Mouse (Mus musculus) inflammation-experienced regulatory T-cells, adult 6 months (primary cell): ENCODE results near the gene Pdzd2. TPM values are rescaled to one million over a fixed set of nuclear protein-coding genes. Genes with fewer than 3 reads are reported as not detected.

Experiments
- ATAC-seq: one replicate; pipeline ENCODE4 v1.8.0; 2017
- polyA plus RNA-seq, 3 experiments: library from polyadenylated mRNA; unstranded; fragments of 100-300 nt; shearing (Covaris generic); gene quantifications; one replicate each; pipeline ENCODE4 v1.2.1; 2017

The Pdzd2 gene
- polyA plus RNA-seq, 3 experiments from 2014 or later: 0.34 to 0.46 (median 0.40) TPM

GRCm38 (mm10) chr15:12619273-12619672 is 120.5 kb downstream of the Pdzd2 start:
- ATAC-seq: no peak

- ATAC-seq: no peak
Measured at GRCm38 (mm10) chr15:12617651-12618050, 122.1 kb downstream of the Pdzd2 start.

GRCm38 (mm10) chr15:12617220-12617619 is 122.5 kb downstream of the Pdzd2 start:
- peak; percentile 75 for ATAC-seq

GRCm38 (mm10) chr15:12614944-12615878 is 124.5 kb downstream of the Pdzd2 start:
- no peak for ATAC-seq

- ATAC-seq: no peak
Measured at GRCm38 (mm10) chr15:12614011-12614410, 125.7 kb downstream of the Pdzd2 start.

GRCm38 (mm10) chr15:12612944-12613675 is 126.6 kb downstream of the Pdzd2 start:
- ATAC-seq: no peak

GRCm38 (mm10) chr15:12608090-12608489 is 131.6 kb downstream of the Pdzd2 start:
- no peak for ATAC-seq

- ATAC-seq: no peak
Measured at GRCm38 (mm10) chr15:12606306-12606705, 133.4 kb downstream of the Pdzd2 start.

GRCm38 (mm10) chr15:12605239-12605993 is 134.3 kb downstream of the Pdzd2 start:
- ATAC-seq: no peak

GRCm38 (mm10) chr15:12603674-12604073 is 136.1 kb downstream of the Pdzd2 start:
- no peak for ATAC-seq

- no peak for ATAC-seq
Measured at GRCm38 (mm10) chr15:12593094-12593493, 146.6 kb downstream of the Pdzd2 start.

GRCm38 (mm10) chr15:12592628-12593027 is 147.1 kb downstream of the Pdzd2 start:
- ATAC-seq: no peak

GRCm38 (mm10) chr15:12588661-12589060 is 151.1 kb downstream of the Pdzd2 start:
- ATAC-seq: peak; percentile 66

- no peak for ATAC-seq
Measured at GRCm38 (mm10) chr15:12586852-12587424, 152.8 kb downstream of the Pdzd2 start.

- ATAC-seq: peak; percentile 70
Measured at GRCm38 (mm10) chr15:12586154-12586553, 153.6 kb downstream of the Pdzd2 start.

GRCm38 (mm10) chr15:12583051-12583450 is 156.7 kb downstream of the Pdzd2 start:
- ATAC-seq: no peak

GRCm38 (mm10) chr15:12582471-12582870 is 157.3 kb downstream of the Pdzd2 start:
- ATAC-seq: no peak

GRCm38 (mm10) chr15:12579196-12579595 is 160.5 kb downstream of the Pdzd2 start:
- ATAC-seq: peak; percentile 84

GRCm38 (mm10) chr15:12578276-12578675 is 161.4 kb downstream of the Pdzd2 start:
- ATAC-seq: no peak

GRCm38 (mm10) chr15:12577715-12578114 is 162.0 kb downstream of the Pdzd2 start:
- ATAC-seq: no peak

- peak; percentile 51 for ATAC-seq
Measured at GRCm38 (mm10) chr15:12577054-12577696, 162.5 kb downstream of the Pdzd2 start.

- no peak for ATAC-seq
Measured at GRCm38 (mm10) chr15:12573621-12574020, 166.1 kb downstream of the Pdzd2 start.
